Mouse (Mus musculus): Measurements from ENCODE around the gene Rnf183.
"Not testable (repeated sequence)": the region's sequence is repeated elsewhere in the genome, so short reads cannot be mapped to it uniquely, and the experiment has no call there.

Rnf183 gene

DNA sequence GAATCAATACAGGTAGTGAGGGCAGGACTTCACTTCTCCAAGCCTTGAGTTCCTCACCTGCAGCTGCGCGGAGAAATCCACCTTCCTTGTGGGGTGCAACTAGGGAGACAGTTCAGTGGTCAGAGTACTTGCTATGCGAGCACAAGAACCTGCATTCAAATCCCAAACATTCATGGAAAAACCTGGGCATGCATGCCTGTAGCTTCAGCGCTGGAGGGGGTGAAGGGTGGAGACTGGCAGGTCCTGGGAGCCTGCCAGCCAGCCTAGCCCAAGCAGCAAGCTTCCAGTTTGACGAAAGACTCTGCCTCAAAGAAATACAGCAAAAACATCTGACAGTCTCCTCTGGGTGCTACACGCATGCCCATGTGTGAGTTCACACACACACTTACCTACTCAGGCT is at the start of gene Rnf183:
Gene Rnf183, minus strand, starts transcription at position 172 of the 400 bp plus-strand sequence.
- DNase-seq = no peak

DNA sequence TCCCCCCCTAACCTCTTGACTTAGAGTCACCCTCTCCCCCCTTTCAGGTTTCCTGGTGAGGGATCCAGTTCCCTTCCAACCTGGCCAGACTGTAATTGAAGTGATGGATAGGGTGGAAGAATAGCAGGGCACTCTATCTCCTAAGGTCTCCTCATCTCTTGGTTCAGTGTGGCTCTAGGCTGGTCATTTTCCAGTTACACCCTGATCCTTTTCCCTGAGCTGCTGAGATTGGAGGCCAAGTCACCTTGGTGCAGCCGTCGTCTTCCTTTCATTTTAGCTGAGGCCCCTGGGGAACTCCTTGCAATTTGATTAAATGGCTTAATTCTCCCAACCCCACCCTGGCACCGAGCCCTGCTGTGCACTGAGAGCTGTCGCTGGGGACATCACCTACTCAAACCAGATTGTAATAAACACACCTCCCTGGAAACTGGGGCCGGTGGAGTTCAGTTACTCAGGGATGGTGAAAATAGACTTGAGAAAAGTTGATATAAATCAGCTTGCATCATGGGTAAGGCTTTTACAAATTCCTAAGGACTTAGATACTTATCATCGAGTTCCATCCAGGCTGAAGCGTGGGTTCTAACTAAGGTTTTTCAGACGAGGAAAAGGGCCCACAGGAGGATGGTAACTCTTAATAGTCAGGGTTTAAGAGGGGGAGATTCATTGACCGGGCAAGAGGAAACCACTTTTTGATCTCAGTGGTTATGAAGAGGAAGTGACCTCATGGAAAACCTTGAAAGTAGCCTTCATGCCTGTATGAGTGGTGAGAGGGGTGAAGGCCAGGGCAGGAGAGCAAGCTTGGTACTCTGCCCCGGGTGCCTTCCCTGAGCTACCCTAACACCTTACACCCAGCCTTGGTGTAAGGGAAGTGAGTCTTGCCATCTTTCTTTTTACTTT is 45.9 kb upstream of the Rnf183 start:
- DNase-seq = peak; percentile 31 to 37

DNA sequence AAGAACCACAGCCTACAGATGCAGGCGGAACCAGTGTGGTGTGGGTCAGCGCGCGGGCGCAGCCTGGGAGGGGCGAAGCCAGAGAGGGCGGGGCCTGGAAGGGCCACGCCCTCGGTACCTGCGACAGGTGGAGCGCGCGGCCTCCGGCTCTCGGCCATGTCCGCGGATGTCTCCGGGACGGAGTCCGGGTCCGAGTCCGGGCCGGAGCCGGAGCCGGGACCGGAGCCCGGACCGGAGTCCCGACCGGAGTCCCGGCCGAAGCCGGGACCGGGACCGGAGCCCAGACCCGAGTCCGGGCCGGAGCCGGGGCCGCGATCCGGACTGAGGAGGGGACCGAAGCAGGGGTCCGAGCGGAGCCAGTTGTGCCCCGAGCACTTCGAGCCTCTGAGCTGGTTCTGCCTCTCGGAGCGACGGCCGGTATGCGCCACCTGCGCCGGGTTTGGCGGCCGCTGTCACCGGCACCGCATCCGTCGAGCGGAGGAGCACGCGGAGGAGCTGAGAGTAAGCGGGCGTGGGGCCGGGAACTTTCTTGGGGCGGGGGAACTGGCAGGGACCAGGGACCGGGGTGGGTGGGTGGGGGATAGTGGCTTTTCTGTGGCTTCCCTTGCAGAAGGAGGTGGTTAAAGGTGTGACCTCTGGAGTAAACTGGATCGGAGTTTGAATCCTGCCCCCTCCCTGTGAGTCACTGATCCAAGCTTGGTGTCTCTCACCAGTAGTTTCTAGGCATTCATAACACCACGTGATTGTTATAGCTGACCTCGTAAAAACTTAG is 45.1 kb upstream of the Rnf183 start, which contains the start of gene Bspry:
Gene Bspry, plus strand, starts transcription at position 117 of the 772 bp plus-strand sequence.
- peak; percentile 37 to 39 for DNase-seq

DNA sequence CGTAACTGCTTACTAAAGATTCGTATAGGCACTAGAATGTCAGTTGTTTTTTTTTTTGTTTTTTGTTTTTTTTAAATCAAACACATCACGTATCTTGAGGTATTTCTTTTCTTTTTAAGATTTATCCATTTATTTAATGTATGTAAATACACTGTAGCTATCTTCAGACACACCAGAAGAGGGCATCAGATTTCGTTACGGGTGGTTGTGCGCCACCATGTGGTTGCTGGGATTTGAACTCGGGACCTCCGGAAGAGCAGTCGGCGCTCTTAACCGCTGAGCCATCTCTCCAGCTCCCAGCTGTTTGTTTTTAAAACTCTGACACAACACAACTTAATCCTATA is 44.5 kb upstream of the Rnf183 start:
- not testable (repeated sequence) for DNase-seq

DNA sequence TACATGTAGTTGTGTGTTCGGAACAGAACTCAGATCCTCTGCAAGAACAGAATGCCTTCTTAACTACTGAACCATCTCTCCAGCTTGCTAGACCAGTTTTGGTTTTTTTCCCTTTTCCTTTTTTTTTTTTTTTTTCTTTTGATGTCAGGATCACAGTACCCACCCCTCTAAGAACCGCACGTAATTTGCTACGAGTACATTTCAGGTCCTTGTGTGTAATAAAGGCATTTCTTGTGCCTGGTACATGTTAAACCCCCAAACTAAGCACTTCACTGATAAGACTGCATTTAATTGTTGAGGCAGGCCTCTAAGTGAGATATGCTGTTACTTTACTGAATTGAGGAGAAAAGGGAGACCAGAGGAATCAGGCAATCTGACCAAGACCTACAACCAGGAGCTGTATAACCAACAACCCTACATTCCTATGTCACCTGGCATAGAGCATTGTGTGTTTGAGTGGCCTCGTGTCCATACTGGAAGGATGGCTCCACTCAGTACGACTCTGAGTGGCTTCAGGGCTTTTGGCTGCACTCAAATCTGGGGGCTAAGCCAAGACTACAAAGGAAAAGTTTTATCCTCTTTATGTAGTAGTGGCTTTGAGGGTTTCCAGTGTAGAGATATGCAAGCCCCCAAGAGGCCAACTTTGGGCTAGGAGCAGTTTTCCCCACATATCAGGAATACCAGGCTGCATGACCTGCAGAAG is 42.6 kb upstream of the Rnf183 start:
- DNase-seq = no peak

DNA sequence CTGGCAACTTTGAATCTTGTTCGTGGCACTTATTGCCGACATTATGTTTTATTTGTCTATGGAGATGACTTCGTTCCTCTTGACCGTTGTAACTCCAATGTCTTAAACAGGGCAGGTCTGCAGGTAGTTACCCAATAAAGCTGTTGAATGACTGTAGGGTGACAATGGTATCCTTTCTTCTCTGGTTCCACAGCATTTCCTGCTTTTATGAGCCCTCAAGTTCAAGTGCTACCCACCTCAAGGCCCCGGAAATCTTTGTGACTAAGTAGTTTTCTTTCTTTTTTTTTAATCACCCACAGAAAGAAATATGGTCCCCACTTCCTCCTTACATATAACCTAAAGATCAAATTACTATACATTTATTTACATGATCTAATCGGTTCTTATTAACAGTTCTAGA is 40.7 kb upstream of the Rnf183 start:
- DNase-seq = no peak

DNA sequence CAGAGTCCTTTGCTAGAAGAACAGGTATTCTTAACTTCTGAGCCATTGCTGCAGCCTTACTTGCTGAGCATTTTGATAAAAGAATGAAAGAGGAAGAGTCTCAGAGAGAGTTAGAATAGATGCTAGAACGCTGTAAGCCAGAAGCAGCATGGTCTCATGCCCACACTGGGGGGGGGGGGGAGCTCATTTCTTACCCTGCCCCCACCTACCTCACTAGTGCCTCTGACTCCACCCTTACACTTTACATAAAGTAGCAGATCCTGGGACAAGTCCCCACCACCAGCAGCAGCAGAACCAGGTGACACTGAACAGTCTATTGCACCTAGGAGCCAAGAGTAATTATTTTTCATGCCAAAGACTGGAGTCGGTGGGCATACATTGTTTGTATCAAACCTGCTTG is 40.1 kb upstream of the Rnf183 start:
- DNase-seq = no peak

DNA sequence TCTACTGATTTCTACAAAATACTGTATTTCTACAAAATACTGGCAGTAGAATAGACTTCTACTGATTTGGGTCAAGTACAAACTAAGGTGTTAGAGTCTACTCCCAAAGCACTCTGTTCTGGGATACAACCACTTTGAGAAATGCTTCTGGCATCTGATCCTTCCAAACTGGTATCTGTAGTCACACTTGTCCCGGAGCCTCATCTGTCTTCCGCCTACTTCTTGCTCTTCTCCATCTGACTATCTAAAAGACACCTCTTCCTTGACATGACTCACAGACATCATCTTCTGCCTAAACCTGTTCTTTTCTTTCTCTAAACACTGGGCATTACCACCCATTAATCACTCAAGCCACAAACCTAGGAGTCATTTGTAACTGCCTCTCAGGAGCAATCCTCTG is 37.0 kb upstream of the Rnf183 start:
- DNase-seq = no peak

DNA sequence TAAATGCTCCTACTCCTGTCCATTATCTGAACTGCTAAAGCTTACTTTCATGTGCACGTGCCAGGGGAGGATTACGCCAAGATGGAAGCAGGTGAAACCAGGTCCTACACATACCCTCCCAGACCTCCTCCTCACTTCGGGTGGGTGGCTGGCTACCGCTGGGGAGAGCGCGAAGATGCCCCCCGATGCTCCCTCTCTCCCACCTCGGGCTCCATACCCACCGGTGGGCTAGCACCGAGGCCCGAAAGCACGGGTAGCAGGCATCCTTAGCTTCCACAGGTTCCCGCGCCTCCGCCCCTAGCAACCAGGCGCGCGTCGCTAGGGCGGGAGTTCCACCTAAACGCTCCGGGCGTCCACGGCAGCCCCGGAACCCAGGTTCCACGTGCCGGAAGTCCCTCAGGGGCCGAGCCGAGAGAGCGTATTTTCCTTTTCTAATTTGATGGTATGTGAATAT is 35.6 kb upstream of the Rnf183 start, which contains the start of gene Wdr31:
Gene Wdr31, minus strand, starts transcription at position 299 of the 454 bp plus-strand sequence.
- peak; percentile 88 to 89 for DNase-seq

DNA sequence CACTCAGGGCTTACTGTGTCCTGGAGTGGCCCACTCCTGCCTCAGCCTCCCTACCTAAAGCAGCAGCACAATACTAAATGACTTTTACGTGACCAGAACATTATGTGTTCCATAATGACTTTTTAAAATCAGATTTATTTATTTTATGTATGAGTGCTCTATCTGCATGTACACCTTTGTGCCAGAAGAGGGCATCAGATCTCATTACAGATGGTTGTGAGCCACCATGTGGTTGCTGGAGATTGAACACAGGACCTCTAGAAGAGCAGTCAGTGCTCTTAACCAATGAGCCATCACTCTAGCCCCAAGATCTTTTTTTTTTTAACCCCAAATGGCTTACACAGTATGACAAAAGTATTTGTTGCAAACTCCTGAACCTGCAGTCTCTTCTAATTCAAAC is 33.1 kb upstream of the Rnf183 start:
- DNase-seq = no peak

DNA sequence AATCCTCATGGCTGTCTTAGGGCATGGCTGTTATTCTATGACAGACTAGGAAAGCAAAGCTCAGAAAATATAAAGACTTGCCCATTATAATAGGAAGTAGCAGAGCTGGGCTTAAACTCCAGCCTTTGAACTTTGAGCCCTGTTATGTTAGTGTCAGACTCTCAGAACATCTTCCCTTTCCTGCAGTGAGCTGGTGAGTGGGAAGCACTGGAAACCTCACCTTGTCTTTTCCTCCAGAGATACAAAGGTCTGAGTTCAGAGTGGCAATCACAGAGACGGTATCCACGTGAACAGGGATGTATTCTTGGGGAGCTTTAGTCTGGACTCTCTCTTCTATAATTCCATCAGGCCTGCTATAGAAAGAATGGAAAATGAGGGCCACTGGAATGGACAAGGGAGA is 28.1 kb upstream of the Rnf183 start:
- DNase-seq = no peak

DNA sequence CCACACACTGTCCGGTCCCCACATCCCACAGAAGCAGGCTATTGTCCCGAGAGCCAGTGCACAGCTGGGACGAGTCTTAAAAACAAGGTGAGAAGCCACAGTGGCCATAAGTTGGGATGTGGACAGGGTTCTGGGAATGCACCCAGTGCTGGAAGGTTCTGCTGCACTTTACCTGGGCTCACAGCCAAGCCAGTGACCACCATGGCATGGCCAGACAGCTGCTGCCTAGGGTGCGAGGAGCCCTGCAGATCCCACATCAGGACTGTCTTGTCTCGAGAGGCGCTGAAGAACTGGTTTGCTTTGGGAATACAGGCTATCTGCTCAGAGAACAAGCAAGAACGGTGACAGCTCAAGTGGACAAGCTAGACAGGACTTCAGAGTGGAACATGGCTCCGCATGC is 25.3 kb upstream of the Rnf183 start:
- DNase-seq = no peak

DNA sequence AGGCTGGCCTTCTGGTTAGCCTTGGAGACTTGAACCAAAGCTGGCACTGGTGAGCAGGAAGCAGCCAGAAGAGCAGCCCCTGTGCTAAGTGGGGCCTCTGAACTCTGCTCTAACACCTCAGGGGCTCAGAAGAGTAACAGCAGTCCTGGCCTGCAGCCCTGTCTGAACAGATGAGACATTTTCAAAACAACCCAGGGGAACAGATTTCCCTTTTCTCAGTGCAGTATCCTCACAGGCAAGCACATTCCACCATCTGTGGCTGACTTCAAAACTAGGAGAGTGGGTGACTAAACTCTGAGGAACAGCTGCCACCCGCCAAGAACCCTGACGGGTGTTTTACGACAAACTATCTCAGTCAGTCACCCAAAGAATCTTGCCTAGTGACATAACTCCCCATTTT is 24.0 kb upstream of the Rnf183 start:
- no peak for DNase-seq

DNA sequence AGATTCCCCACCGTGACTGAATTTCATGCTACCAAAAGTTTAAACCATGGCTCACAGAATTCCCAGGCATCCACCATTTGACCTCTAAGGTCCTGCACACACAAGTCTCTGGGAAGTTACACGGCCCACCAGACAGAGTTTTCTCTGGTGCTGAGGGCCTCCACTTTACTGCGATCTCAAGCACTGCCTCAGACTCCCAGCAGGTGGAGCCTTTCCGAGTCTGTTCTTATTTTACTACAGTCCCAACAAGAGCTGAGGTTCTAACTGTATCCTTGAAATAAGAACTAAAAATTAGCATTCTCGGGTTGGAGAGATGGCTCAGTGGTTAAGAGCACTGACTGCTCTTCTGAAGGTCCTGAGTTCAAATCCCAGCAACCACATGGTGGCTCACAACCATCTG is 19.9 kb upstream of the Rnf183 start:
- peak; percentile 44 to 59 for DNase-seq

DNA sequence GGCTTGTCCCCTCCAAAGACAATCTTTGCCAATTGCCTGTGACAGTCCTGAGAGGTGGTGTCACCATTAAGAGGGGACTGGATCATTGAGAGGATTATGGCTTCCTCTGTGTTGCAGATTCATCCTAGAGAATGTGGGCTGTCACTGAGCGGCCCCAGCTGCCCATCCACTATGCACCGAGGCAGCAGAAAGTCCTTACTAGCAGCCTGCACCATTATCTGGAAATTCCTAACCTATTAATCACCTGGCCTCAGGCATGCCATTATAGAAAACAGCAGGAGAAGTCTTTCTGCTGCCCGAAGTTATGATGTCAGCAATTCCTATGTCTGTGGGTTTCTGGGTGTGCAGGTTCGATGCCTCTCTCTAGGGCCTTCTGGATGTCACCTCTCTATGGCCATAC is 5.9 kb upstream of the Rnf183 start:
- no peak for DNase-seq

DNA sequence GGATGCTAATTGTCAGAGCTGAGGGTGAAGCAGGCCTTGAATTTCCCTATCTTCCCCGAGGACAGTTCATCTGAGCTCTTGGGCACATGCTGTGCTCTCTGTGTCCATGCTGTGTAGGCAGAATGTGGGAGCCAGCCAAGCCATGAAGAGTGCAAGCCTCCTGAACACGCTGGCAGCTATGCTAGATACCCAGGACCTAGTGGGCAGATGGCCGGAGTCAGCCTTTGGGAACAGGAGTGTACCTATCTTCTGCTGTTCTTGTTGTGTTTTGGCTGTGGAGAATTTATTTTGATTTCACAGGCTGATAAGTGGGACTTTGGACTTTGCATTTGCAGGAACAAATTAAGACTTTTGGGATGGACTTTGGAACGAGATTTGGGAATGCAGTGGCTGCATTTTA is 5.5 kb upstream of the Rnf183 start:
- DNase-seq = peak; percentile 74 to 83

DNA sequence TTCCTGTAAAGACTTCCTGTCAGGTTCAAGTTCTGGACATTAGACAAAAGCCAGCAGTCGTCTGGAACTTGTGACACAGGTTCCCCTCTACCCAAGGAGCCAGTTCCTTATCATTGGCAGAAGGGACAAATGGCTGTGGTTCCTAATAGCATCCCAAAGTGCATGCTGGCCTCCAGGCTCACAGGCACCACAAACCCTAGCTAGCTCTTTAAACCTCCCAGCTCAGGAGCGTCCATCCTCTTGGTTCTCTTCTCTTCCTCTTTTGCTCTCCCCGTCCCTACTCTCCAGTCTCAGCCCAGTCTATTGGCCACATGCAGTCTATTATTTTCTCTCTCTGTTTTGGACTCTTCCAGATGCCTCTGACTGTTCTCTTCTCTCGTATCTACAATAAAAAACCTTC is 4.7 kb upstream of the Rnf183 start:
- no peak for DNase-seq

DNA sequence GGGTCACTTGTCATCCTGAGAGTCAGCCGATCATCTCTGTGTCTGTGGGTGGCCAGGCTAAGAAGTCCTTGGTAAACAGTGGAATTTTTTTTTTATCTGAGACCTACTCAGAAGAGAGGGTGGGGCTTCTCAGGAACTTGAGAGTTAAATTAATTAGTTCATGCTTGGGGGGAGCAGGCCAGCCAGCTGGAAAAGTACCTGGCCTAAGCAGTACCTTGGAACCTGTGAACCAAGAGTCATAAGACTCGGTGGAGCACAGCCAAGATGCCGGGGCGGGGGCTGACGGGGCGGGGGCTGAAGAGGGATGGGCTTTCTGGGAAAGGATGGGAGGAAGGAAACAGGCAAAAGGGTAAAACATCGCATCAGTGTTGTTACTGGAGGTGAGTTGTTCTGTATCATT is 2.8 kb upstream of the Rnf183 start:
- no peak for DNase-seq

DNA sequence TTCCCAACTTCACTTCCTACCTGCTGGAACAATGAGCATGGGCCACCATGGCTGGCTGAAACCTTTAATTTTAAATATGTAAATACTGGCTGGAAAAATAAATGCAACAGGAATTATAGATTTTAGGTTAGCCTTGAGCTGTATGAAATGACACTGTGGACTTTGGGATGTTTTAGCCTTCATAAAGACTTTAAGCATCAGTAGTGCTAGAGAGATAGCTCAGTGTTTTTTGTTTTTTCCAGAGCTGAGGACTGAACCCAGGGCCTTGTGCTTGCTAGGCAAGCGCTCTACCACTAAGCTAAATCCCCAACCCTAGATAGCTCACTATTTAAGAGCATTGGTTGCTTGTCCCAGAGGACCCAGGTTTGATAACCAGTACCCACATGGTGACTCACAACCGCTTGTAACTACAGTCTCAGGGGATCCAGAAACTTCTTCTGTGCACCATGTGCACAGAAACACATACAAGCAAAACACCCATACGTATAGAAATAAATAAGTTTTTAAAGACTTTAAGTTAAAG is 2.3 kb upstream of the Rnf183 start:
- no peak for DNase-seq

DNA sequence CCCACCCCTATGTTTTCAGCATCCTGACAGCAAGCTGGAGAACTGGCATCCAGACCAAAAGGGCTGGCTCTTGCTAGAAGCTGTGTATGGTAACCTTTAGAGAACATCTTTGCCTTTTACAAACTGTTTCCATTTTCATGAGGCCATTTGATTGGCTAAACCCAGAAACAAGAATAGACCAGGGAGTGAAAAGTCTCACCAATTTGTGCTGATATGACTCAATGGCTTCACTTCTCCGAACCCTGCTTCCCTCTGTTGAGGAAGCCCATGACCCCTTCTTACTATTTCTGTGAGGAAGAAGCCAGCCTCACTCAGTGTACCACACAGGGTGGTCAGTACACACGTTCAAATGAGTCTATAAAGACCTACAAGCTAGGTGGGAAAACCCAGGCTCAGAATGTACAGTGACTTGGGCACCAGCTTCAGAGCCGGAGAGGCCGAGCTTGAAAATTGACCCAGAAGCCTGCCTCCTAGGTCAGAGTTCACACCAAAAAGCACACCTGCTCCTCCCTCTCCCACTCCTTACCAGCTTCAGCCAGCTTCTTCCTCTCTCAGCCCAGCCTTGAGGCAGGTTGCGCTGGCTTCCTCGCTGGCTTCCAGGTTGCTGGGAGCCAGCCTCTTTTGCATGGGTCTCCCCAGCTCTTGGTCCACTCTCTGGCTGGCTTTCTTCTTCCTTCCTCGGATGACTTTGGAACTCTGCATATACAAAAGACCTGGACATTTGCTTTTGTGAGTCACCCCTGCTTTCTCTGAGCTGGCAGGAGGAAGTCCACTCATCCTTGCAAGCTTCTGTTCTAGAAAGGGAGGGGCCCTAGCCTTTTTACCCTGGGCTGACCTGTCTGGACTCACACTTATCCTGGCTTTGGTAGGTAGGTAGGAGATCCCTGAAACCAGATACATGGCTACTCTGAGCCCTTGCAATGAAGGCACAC is 847 bp downstream of the Rnf183 start:
- no peak for DNase-seq

DNA sequence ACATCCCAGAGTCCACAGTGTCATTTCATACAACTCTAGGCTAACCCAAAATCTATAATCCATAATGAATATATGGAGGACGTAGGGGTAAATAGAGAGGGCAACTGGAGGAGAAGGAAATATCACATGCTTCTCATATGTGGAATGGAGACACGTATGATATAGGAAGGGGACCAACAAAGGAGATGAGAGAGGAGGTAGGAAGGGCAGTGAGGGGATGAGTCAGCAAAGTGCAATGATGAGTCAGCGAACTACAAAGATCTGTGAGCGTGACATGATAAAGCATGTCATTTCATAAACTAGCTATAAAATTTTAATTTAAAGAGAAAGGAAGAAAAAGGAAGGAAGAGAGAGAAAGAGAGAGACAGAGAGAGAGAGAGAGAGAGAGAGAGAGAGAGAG is 3.5 kb downstream of the Rnf183 start:
- no peak for DNase-seq

DNA sequence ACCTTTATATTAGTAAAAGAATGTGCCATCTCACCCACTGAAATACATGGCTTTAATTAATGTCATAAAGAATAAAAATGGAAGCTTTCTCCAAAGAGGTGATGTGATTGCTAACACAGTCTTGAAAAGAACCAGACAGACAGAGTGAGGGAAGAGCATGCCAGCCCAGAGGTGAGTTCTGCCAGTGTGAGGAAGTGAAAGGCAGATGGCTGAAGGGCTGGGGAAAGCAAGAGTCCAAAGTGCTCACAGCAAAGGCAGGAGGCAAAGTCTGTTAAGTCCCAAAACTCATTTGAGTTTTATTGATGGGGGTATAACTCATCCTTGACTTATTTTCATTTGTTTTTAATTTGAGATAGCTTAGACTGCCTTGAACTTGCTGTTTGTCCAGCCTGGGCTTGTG is 4.4 kb downstream of the Rnf183 start:
- no peak for DNase-seq
